Mouse (Mus musculus): ENCODE measurements around the gene Esp24. TPM values are rescaled to one million over a fixed set of nuclear protein-coding genes. Genes with fewer than 3 reads are reported as not detected.
"Not testable (repeated sequence)": the region's sequence is repeated elsewhere in the genome, so short reads cannot be mapped to it uniquely, and the experiment has no call there.

The Esp24 gene
- not detected in 2 replicates for polyA plus RNA-seq (2016; fragmentation: Nextera tagmentation; extraction: Ambion mirVana)

DNA sequence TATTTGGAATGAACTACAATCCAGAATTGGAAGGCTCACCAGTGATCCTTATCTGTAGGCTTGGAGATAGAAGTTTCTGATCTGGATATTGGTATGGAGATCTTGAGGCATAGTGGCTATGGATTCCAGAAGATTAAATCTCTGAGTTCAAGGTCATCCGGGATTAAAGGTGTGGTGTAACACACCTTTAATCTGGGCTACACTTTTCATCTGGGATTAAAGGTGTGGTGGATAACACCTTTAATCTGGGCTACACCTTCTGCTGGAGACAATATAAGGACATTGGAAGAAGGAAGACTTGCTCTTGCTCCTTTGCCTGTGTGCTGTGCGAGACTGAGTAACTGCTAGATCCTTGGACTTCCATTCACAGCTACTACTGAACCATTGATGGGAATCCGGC lies at the start of gene Esp24:
TSS of gene Esp24 (plus strand) at position 301 of the 400 bp plus-strand sequence.
- not testable (repeated sequence) for H3K4me1 ChIP-seq; H3K4me3 ChIP-seq; DNase-seq (ENCODE audit: low spot score); H3K27me3 ChIP-seq (replicated peaks; ENCODE audit: low read depth, poor library complexity, severe bottlenecking); H3K27ac ChIP-seq (replicated peaks); H3K36me3 ChIP-seq (replicated peaks)
- WGBS, result 86% methylated on average over 3 of the region's 3 CpGs
- peaks cover 11% of the 10 kb centered on the region; the same call in 1 of the 2 replicates for H3K9me3 ChIP-seq

DNA sequence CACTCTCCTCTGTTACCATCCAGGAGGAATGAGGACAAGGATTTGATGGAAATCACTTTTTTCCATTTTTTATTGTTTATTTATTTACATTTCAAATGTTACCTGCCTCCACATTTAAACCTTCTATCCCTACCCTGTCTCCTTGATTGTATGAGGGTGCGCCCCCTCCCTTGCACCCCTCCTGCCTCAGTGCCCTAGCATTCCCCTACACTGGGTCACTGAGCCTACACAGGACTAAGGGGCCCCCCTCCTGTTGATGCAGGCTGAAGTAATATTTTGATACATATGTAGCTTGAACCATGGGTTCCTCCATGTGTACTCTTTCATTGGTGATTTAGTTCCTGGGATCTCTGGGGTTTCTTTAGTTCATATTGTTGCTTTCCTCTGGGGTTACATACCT lies 26.6 kb upstream of the Esp24 start:
- H3K4me1 ChIP-seq, result no peaks in the 10 kb centered on the region
- peaks cover 6% of the 10 kb centered on the region for H3K9me3 ChIP-seq
- WGBS, result 89% methylated on average over 1 of the region's 1 CpGs

GRCm38 (mm10) chr17:39010675-39011638 lies 25.5 kb upstream of the Esp24 start:
- no peak overlapping the region for H3K27ac ChIP-seq (replicated peaks)

More for the DNA sequence above, 26.6 kb upstream of the Esp24 start:
- no peak overlapping the region for H3K27ac ChIP-seq (replicated peaks)
- no peak for DNase-seq (ENCODE audit: low spot score)
- no peaks in the 10 kb centered on the region for H3K36me3 ChIP-seq (replicated peaks)
- H3K27me3 ChIP-seq (replicated peaks; ENCODE audit: low read depth, poor library complexity, severe bottlenecking), result no peaks in the 10 kb centered on the region
- no peak overlapping the region for H3K4me3 ChIP-seq

DNA sequence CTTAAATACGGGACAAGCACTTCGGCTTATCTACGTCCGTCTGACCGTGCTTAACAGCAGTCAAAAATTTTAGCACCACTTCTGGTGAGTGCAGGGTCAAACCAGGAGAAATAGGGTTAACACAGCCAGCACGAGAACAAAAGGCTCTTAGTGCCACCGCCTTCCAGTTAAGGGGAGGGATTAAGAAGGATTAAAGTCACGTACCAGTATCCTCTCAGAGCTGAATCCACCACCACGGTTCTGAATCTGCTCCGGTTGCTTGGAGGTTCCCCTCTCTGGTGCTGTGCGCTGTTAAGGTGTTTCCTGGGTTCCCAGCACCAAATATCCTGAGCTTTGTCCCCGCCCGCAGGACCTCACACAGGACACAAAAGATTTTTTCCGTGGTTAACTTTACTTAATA lies 19.3 kb upstream of the Esp24 start:
- H3K27ac ChIP-seq (replicated peaks), result no peak overlapping the region
- no peaks in the 10 kb centered on the region for H3K36me3 ChIP-seq (replicated peaks)
- no peak for DNase-seq (ENCODE audit: low spot score)
- 55% methylated on average over 14 of the region's 14 CpGs for WGBS
- no peaks in the 10 kb centered on the region for H3K27me3 ChIP-seq (replicated peaks; ENCODE audit: low read depth, poor library complexity, severe bottlenecking)
- H3K4me3 ChIP-seq, result no peak overlapping the region
- H3K9me3 ChIP-seq, result peaks cover 12% of the 10 kb centered on the region; the same call in 1 of the 2 replicates
- no peaks in the 10 kb centered on the region for H3K4me1 ChIP-seq

More at GRCm38 (mm10) chr17:39010675-39011638, 25.5 kb upstream of the Esp24 start:
- peak; percentile 9 for DNase-seq (ENCODE audit: low spot score)
- Histone ChIP-seq H3K9me3 (peaks cover 9% of the 10 kb centered on the region), H3K36me3 (replicated peaks) (no peaks in the 10 kb centered on the region), H3K4me3 (peak overlapping the region; percentile 37), H3K27me3 (replicated peaks; ENCODE audit: low read depth, poor library complexity, severe bottlenecking) (no peaks in the 10 kb centered on the region), H3K4me1 (no peaks in the 10 kb centered on the region)
- WGBS, result 41% methylated on average over 30 of the region's 30 CpGs

DNA sequence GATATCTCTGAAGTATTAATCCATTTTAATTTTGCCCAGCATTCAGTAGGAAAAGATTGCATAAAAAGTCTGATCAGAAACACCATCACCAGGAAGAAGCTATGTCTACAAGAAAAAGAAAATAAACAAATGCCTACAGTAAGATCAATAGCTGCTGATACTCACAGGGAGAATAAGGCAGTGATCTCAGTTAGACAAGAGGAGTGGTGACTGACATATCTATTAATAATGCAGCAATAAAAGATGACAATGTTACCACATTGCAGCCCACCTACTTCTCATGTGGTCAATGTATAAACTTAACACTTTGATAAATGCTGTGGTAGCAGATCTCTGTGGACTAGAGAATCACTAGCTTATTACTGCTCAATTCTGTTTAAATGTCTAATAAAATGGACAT lies 6.7 kb downstream of the Esp24 start, which contains the start of gene Gm21903:
TSS of gene Gm21903 (minus strand) at position 101 of the 400 bp plus-strand sequence.
- no peaks in the 10 kb centered on the region for H3K27me3 ChIP-seq (replicated peaks; ENCODE audit: low read depth, poor library complexity, severe bottlenecking)
- H3K4me3 ChIP-seq, result no peak within 1 kb of the TSS
- peaks cover 4% of the 10 kb centered on the region; the same call in 1 of the 2 replicates for H3K9me3 ChIP-seq
- no peak for DNase-seq (ENCODE audit: low spot score)
- no peaks in the 10 kb centered on the region for H3K36me3 ChIP-seq (replicated peaks)
- H3K4me1 ChIP-seq, result no peaks in the 10 kb centered on the region
- H3K27ac ChIP-seq (replicated peaks), result no peak within 1 kb of the TSS

DNA sequence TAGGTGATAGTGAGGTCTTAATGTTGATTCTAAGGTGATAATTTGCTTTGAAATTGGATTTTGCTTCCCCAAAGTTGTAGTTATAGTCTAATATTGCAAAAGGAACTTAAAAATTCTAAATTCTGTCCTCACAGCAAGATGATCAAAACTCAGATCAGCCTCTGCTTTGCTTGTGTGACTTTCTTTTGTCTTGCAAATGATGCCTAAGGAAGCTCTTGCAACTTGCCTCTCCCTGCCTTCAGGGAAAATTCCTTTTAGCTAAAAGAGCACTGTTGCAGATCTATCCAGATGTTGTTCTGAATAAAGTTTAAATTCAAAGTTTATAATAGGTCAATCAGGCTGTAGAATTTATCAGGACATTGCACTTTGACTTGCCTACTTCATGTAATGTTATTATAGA lies 27.1 kb downstream of the Esp24 start:
- Histone ChIP-seq H3K27me3 (replicated peaks; ENCODE audit: low read depth, poor library complexity, severe bottlenecking) (no peaks in the 10 kb centered on the region), H3K9me3 (peaks cover 21% of the 10 kb centered on the region; the same call in 1 of the 2 replicates), H3K4me3 (no peak overlapping the region), H3K27ac (replicated peaks) (no peak overlapping the region), H3K36me3 (replicated peaks) (no peaks in the 10 kb centered on the region), H3K4me1 (no peaks in the 10 kb centered on the region)
- no peak for DNase-seq (ENCODE audit: low spot score)

DNA sequence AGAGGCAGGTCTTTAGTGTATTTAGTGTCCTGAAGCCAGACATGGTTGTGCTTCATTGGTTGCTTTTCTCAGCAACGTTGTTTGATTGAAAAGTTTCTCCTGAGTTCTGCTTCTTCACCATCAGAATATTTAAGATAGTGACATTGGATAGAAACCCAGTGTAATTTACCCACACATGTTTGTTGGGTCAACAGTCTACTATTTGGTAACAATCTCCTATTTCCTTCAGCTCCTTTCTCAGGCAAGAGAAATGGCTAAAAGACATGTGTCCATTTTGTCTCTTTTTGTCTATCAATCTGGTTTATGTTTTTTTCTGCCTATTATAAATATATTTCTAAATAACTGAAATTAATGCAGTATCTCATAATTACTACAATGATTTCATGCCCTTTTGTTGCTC lies 40.4 kb downstream of the Esp24 start, which contains the start of gene Esp23:
TSS of gene Esp23 (minus strand) at position 101 of the 400 bp plus-strand sequence.
- Histone ChIP-seq H3K36me3 (replicated peaks) (no peaks in the 10 kb centered on the region), H3K4me3 (no peak within 1 kb of the TSS), H3K27me3 (replicated peaks; ENCODE audit: low read depth, poor library complexity, severe bottlenecking) (no peaks in the 10 kb centered on the region), H3K4me1 (no peaks in the 10 kb centered on the region), H3K27ac (replicated peaks) (no peak within 1 kb of the TSS), H3K9me3 (peaks cover 9% of the 10 kb centered on the region; the same call in 1 of the 2 replicates)
- 48% methylated on average over 1 of the region's 1 CpGs for WGBS
- no peak for DNase-seq (ENCODE audit: low spot score)

Other genes starting within 250 kb of the Esp24 start
- not detected in 2 replicates for gene Gm21903, start 6.6 kb downstream of the Esp24 start, polyA plus RNA-seq (2016; fragmentation: Nextera tagmentation; extraction: Ambion mirVana)
- gene Esp23, start 40.3 kb downstream of the Esp24 start, polyA plus RNA-seq (2016; fragmentation: Nextera tagmentation; extraction: Ambion mirVana), result not detected in 2 replicates
- not detected in 2 replicates for gene Esp22, start 58.6 kb downstream of the Esp24 start, polyA plus RNA-seq (2016; fragmentation: Nextera tagmentation; extraction: Ambion mirVana)